Mouse (Mus musculus) spleen, adult 2 months (tissue): ENCODE data around the gene Nfix. TPM values are rescaled to one million over a fixed set of nuclear protein-coding genes. Genes with fewer than 3 reads are reported as not detected.

ENCODE experiments used
- DNase-seq, 2 experiments: peaks; one replicate each; pipeline versions ENCODE4 v3.0.0 to v3.0.0-alpha.2; 2012 to 2021; ENCODE audit warnings: low spot score in 2 of 2, low read depth in 1 of 2
- H3K27ac ChIP-seq: fragments of 200-500 bp; 2 replicates; pipeline ENCODE4 v1.5.1; 2012; ENCODE audit warnings: low read length, inconsistent platforms; ENCODE audit not compliant: insufficient read depth
- H3K27me3 ChIP-seq: fragments of 200-500 bp; 2 replicates; pipeline ENCODE4 v1.6.1; 2012; ENCODE audit warnings: mild to moderate bottlenecking, moderate library complexity, low read length, inconsistent platforms; ENCODE audit not compliant: control insufficient read depth, insufficient read depth
- H3K36me3 ChIP-seq: fragments of 200-500 bp; 2 replicates; pipeline ENCODE4 v1.6.1; 2012; ENCODE audit warnings: mild to moderate bottlenecking, low read length, inconsistent platforms; ENCODE audit not compliant: control insufficient read depth, insufficient read depth
- H3K4me1 ChIP-seq: fragments of 200-500 bp; 2 replicates; pipeline ENCODE4 v1.6.1; 2011; ENCODE audit warnings: inconsistent platforms; ENCODE audit not compliant: control insufficient read depth, insufficient read depth, insufficient read length
- H3K4me3 ChIP-seq: fragments of 200-500 bp; 2 replicates; pipeline ENCODE4 v1.5.1; 2011; ENCODE audit warnings: mild to moderate bottlenecking, inconsistent platforms; ENCODE audit not compliant: insufficient read depth, insufficient read length; ENCODE audit errors: extremely low read depth
- CTCF ChIP-seq: fragments of 200-500 bp; IDR thresholded peaks from 2 replicates; pipeline ENCODE4 v1.5.1; 2011; ENCODE audit warnings: mild to moderate bottlenecking, inconsistent platforms; ENCODE audit not compliant: insufficient read depth, insufficient read length, insufficient replicate concordance; ENCODE audit errors: extremely low read depth
- POLR2A ChIP-seq: fragments of 200-500 bp; IDR thresholded peaks from 2 replicates; pipeline ENCODE4 v1.6.1; 2011; ENCODE audit warnings: low read depth, low read length, inconsistent platforms
- WGBS: fragments of 180-500 bp; shearing (Covaris S2); methylation state at CpG from one replicate; pipeline ENCODE4 v1.1.7; 2018; 5-methylcytosine and 5-hydroxymethylcytosine counted together
- polyA plus RNA-seq: library from polyadenylated mRNA; depleted of rRNA; stranded (reverse); fragments of >200 nt; gene quantifications from 2 replicates; pipeline ENCODE4 v1.2.3, GENCODE M21; 2012

The Nfix gene
- polyA plus RNA-seq, 1 experiment = 13.7 TPM

GRCm38 (mm10) chr8:84734680-84735079 is 65.5 kb downstream of the Nfix start:
- Histone ChIP-seq H3K27me3 (no peaks in the 10 kb centered on the region), H3K4me3 (no peak overlapping the region), H3K4me1 (peaks cover 4% of the 10 kb centered on the region; the same call in 1 of the 2 replicates), H3K27ac (no peak overlapping the region), H3K36me3 (no peaks in the 10 kb centered on the region)
- WGBS = 98% methylated on average over 2 of the region's 2 CpGs
- DNase-seq = no peak
- no peak for TF ChIP-seq POLR2A

GRCm38 (mm10) chr8:84733959-84734358 is 66.2 kb downstream of the Nfix start:
- no peak overlapping the region for H3K4me3 ChIP-seq
- H3K27ac ChIP-seq = no peak overlapping the region
- 92% methylated on average over 6 of the region's 6 CpGs for WGBS
- no peaks in the 10 kb centered on the region for H3K27me3 ChIP-seq
- H3K36me3 ChIP-seq = no peaks in the 10 kb centered on the region
- H3K4me1 ChIP-seq = peaks cover 4% of the 10 kb centered on the region; the same call in 1 of the 2 replicates
- TF ChIP-seq POLR2A = no peak
- TF ChIP-seq CTCF = no peak
- DNase-seq = no peak

- no peak for DNase-seq
- WGBS = 79% methylated on average over 6 of the region's 6 CpGs
- H3K36me3 ChIP-seq = no peaks in the 10 kb centered on the region
These were observed 67.1 kb downstream of the Nfix start for GRCm38 (mm10) chr8:84732996-84733395.

DNA sequence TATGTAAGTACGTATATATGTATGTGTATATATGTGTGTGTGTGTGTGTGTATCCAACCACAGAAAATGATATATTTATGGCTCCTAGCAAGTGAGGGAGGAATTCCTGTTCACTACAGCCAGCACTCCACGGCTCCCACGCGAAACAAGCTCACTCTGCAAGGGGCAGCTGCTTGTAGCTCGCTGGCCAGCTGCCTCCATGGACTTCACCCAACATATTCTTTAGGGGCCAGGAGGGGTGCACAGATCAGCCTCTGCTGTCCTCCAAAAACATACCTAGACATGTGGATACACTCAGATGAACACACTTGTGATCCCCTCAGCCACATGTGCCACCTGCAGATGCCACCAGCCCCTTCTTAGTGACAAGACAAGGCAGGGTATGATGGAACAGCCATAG is 67.6 kb downstream of the Nfix start:
- TF ChIP-seq CTCF = no peak
- TF ChIP-seq POLR2A = no peak
- H3K4me1 ChIP-seq = no peaks in the 10 kb centered on the region
- WGBS = 80% methylated on average over 5 of the region's 5 CpGs
- DNase-seq = no peak
- H3K27me3 ChIP-seq = no peaks in the 10 kb centered on the region
- H3K4me3 ChIP-seq = no peak overlapping the region
- no peak overlapping the region for H3K27ac ChIP-seq
- no peaks in the 10 kb centered on the region for H3K36me3 ChIP-seq

More at GRCm38 (mm10) chr8:84732996-84733395, 67.1 kb downstream of the Nfix start:
- Histone ChIP-seq H3K27me3 (no peaks in the 10 kb centered on the region), H3K4me1 (peaks cover 4% of the 10 kb centered on the region; the same call in 1 of the 2 replicates), H3K4me3 (no peak overlapping the region), H3K27ac (no peak overlapping the region)
- TF ChIP-seq CTCF (no peak), POLR2A (no peak)

- peak overlapping the region; percentile 26; the same call in 1 of the 2 replicates for H3K27ac ChIP-seq
- no peak overlapping the region for H3K4me3 ChIP-seq
- H3K27me3 ChIP-seq = no peaks in the 10 kb centered on the region
- 80% methylated on average over 11 of the region's 11 CpGs for WGBS
- TF ChIP-seq CTCF (no peak), POLR2A (no peak)
- no peaks in the 10 kb centered on the region for H3K4me1 ChIP-seq
- no peak for DNase-seq
- no peaks in the 10 kb centered on the region for H3K36me3 ChIP-seq
These were observed 68.6 kb downstream of the Nfix start for GRCm38 (mm10) chr8:84731371-84732177.

DNA sequence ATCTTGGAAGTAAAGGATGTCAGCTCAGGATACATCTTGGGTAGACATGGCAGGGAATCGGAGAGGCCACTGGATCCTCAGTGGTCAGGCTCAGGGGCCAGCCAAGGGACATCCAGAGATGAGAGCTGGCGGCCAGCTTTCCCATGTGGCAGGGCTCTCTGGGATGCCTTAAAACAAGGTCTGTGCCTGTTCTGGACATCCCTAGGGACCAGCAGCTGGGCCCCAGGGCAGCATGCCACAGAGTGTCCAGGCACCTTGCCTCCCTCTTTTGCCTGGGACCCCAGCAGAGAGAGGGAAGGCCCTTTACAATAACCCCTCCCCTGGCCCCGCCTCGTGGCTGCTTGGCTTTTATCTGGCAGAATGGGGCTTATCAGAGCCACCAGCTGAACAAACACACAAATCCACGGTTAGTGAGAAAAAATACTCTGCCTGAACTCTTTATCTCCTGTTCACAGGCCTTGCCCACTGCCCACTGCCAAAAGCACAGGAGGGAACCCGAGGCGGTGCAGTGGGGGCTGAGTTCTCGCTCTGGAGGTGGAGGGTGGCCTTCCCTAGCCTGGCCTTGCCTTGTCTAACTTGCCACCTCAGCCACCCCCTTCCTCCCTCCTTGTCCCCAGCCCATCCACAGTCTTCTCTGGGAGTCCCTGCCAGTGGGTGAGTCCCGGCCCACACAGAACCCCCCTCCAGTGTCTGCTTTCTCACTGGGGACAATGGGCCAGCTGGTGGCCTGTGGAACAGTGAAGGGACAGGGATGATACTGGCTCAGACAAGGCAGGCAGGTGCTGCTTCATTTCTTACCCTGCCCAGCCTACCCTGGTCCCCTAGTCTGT is 69.4 kb downstream of the Nfix start:
- H3K4me1 ChIP-seq = no peaks in the 10 kb centered on the region
- TF ChIP-seq POLR2A (no peak), CTCF (no peak)
- peak overlapping the region; percentile 30; the same call in 1 of the 2 replicates for H3K27ac ChIP-seq
- no peak for DNase-seq
- H3K36me3 ChIP-seq = no peaks in the 10 kb centered on the region
- WGBS = 55% methylated on average over 9 of the region's 9 CpGs
- no peak overlapping the region for H3K4me3 ChIP-seq
- no peaks in the 10 kb centered on the region for H3K27me3 ChIP-seq
